Mouse (Mus musculus) common myeloid progenitor, adult 5-6 weeks (primary cell): Measurements from ENCODE around the gene Tmcc2. TPM values are rescaled to one million over a fixed set of nuclear protein-coding genes. Genes with fewer than 3 reads are reported as not detected.

Source experiments
- ATAC-seq: replicated peaks from 2 replicates; pipeline ENCODE4 v1.8.0; 2016; ENCODE audit warnings: low read depth, mild to moderate bottlenecking, moderate TSS enrichment, inconsistent platforms; ENCODE audit not compliant: poor library complexity, severe bottlenecking
- total RNA-seq: library from RNA; stranded (forward); fragments of 200-1000, 187-1606 nt; gene quantifications from 2 replicates; pipeline ENCODE4 v1.2.3, GENCODE M21; 2017

The Tmcc2 gene
- total RNA-seq, 1 experiment from 2014 or later, result 14.4 TPM

DNA sequence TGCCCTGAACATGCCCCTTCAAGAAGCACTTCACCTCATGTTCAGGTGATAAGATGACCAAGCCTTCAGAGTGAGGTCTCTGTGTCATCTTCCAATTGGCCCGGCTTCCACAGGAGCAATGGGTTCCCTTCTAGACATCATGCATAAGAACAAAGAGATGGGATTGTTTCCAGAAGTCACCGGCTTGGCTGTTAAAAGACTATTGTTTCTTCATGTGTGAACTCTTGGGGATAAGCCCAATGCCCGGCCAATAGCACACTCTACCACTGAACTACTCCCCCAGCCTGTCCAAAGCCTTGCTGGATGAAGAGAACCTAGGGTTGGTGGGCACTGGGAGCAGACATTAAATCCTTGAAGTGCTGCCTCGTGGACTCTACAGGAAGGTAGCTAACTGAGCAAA, 45.6 kb downstream of the Tmcc2 start:
- no peak for ATAC-seq

DNA sequence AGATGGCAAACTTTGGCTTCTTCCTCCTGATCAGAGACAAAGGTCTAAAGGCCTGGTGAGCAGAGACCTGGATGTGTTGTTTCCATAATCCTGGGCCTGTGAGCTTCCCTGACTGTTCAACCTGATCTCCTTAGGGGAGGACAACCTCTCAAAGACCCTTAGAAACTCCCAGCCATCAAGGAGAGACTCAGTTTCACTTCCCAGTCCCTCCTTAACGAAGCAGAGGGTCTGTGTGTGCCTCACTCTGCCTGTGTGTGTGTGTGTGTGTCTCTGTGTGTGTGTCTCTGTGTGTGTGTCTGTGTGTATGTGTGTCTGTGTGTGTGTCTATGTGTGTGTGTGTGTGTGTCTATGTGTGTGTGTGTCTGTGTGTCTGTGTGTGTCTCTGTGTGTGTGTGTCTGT, 47.4 kb downstream of the Tmcc2 start:
- no peak for ATAC-seq

DNA sequence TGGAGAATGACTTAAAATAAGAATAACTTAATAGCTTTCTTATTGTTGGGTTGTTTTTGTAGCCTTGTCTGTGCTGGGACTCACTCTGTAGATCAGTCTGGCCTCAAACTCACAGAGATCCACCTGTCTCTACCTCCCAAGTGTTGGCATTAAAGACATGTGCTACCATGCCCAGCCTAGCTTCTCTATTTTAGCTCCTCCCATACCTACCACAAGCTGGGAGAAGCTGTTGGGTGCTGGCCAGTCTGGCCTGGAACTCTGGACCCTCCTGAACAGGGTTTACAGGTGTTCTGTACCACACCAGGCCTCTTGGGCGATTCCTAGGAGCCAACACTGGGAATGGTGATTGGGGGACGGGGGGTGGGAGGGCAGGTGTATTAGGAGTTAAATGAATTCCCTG, 47.9 kb downstream of the Tmcc2 start:
- no peak for ATAC-seq

DNA sequence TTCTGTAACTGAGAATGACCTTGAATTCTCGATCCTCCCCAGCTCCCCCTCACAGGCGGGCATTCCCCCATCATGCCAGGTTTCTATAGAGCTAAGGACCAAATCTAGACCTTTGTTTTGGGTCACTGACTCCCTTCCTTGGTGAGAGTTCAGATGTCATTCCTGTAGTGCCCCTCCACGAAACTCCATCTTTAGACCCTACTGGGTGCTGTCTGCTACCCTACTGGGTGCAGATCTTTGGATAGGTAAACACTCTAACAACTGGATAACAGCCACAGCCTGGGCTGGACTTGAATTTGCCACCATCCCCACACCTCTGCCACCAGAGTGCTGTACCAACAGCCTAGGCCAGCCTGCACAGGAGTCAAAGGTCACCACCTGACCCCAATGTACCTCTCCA, 48.6 kb downstream of the Tmcc2 start:
- no peak for ATAC-seq

DNA sequence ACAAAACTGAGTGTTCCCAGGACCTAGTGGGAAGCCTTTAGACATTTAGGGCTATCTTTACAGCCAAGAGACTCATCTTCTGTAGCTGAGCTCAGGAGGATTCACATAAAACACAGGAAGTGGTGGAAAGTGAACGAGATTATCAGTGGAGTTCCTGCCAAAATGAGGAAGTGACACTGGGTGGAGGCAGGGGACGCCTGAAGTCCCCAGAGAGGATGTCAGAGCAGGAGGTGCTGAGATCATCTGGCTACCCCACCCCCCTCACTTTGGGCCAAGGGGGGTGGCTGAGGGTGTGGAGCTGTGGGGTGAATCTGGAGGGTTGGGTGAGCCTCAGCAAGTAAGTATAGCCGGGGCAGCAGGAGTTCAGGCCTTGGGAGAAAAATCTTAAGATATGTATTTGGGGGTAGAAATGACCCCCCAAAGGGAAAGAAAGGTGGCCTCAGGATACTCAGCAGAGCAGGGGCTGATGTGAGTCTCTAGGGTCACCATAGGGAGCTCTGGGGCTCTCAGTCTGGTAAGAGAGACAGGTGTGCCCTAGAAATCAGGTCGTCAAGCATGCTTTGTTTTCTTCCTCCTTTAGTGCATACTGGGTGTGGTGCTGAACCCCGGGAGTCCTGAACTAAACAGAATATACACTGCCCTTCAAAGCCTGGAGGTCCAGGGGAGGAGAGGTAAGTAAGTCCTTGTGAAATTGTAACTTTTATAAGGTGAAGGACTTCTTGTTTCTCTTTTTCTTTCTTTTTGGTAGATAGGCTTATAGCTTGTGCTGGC, 49.2 kb downstream of the Tmcc2 start:
- ATAC-seq, result peak; percentile 97

DNA sequence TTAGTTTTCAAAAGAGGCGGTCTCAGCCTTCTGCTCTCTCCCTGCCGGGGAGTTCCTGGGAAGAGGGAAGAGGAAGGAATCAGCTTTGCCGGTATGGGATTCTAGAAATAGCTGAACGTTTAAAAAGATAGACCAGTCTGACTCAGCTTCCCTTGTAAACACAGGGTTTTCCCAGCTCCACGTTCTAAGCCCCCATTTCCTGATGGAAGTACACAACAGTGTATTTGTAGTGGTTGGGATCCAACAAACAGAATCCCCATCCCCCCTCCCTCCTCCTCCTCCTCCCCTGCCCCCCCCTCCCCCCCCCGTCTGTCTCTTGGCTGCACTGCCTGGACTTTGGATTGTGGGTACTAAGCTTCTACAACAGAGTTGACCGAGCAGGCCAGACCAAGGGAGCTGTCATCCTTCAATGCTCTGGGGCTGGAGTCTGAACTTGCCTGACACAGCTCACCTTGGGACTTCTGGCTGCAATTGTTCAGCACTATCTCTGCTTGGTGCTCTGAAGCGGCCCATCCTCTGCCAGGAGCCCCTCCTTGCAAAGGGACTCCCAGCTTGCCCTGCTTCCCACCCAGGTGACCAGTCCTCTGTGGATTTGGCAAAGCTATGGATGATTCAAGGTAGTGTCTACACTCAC, 52.9 kb downstream of the Tmcc2 start:
- no peak for ATAC-seq

DNA sequence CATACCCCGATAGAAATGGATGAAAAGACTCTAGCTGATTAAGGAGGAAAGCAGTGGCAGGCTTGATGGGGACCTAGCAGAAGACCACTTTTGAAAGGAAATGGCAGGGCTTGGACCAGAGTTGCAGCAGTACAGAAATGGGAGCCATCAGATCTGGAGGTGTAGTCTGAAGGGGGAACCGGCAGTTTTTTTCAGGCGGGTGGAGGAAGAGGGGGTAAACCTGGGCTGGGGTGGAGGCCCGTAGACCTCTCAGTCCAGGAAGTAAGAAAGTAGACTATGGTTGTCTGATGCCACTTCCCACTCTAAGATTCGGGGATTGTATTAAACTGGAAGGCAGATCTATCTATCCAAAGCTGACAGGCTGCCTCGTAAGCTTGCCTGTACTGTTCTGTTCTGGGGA, 54.2 kb downstream of the Tmcc2 start:
- 0 out of 2 replicates have a peak, but pooled peaks have one; percentile 19 for ATAC-seq

DNA sequence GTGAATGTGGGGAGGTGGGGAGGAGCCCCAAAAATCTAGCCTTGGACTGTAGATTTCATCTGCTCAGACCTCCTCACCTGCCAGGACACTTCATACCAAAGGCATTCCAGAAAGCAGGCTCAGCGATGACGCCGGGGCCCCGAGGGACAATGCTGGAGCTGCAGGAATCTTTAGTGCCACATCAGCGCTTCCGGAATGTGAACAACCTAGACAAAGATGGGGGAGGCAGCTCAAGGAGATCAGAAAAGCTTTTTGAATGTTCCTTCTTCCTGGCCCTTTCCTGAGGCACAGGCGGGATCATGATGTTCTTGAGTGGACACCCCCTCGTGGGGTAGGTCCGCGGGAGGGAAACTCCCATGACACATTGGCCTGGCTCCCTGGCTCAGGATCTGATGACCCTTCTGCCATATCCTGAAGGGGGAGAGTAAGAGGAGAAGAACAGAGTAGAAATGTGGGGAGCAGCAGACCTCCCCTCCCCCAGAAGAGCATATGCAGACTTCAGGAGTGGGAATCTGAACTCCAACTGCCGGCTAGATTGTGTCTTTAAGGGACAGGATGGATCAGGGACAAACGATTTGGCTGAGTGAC, 55.6 kb downstream of the Tmcc2 start:
- no peak for ATAC-seq

DNA sequence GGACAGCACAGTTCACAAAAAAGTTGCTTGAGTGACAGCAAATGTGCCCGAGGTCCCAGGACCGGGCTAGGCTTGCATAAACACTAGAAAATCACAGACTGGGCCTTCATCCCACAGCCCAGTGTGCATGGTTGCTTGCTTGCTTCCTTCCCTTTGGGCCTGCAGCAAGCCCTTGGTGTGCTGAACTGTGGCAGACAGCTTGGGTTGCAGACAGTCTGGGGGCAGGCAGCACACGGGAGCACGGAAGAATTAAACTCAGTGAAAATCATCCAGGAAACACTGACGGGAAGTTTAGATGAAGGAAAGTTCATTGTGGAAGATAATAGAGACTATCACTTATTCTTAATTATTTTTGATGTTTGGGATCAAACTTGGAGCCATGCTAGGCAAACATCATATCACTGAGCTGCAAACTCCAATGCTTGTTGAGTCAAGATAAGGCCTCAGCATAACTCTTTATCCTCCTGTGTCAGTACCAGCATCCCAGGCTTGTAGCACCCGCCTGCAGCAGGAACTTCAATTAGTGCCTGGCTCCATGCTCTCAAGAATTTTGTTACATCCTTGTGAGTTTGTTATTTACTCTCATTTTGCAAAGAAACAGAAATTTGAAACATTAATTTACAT, 56.8 kb downstream of the Tmcc2 start:
- no peak for ATAC-seq

DNA sequence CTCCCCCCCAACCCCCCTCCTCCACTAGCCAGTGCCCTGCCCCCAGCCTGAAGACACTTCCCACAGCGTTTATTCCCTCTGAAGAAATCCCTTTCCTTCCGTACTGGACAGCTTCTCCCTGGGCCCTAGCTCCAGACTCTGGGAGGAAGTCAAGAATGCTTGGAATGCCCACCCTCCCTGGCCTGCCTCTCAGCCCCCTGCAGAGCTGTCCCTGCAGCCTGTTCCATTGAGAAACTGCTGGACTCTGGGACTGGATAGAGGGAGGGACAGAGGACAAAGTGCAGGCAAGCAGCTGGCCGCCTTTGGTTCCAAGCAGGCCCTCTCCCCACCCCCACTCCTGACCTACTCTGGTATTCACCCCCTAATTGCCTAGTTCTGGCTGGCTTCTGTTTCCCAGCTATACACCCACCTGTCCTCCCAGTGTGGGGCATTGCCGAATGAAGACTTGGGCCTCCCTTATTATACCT, 57.4 kb downstream of the Tmcc2 start:
- ATAC-seq, result no peak

DNA sequence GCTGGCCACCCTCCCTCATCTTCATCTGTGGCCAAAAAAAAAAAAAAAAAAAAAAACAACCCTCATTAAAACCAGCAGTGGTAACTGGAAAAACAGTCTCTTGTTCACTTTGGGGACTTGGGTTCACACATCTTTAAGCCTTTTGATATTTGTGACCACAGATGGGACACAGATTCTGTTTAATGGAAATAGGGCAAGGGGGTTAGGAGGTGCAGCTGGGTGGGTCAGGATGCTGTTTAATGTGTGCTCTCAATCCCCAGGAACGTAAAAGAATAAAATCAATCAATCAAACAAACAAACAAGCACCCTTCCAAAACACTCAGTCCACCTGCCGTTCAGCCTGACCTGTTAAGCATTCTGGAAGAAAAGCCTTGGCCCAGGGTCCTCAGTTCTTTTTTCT, 57.9 kb downstream of the Tmcc2 start:
- ATAC-seq, result no peak

DNA sequence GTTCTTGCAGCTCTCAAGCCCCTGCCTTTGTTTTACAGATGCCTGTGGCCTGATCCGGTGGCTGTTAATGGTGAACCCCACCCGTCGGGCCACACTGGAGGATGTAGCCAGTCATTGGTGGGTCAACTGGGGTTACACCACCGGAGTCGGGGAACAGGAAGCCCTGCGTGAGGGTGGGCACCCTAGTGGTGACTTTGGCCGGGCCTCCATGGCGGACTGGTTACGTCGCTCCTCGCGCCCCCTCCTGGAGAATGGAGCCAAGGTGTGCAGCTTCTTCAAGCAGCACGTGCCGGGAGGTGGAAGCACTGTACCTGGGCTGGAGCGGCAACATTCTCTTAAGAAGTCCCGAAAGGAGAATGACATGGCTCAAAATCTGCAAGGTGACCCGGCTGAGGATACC, 59.8 kb downstream of the Tmcc2 start:
- no peak for ATAC-seq

DNA sequence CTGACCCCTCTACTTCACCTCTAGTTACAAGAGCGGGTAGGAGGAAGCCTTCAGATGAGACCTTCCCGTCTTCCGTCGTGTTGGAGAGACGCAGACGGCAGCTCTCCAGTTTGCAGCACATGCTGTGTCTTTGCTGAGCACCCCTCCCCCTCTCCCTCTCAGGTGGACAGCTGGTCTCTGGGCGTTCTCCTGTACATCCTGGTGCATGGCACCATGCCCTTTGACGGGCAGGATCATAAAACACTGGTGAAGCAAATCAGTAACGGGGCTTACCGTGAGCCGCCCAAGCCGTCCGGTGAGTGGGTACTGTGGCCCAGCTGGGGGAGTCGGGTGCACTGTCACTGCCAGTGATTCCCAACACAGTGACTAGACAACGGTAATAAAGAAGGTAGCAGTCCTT, 60.7 kb downstream of the Tmcc2 start:
- no peak for ATAC-seq

DNA sequence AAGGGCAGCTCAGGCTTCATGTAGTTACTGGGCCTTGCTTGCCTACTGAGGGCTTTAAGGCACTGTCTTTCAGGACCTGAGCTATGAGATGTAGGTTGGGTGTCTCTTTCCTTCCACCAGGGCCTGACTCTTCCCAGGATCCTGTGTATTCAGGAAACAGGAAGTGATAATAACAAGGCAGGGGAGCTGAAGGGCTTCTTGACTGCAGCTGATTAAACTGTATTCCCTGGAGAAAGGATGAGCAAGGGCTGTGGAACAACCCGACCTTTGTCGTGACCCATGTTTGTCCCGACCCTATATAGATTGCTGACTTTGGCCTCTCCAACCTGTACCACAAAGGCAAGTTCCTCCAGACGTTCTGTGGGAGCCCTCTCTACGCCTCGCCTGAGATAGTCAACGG, 61.4 kb downstream of the Tmcc2 start:
- ATAC-seq, result no peak

DNA sequence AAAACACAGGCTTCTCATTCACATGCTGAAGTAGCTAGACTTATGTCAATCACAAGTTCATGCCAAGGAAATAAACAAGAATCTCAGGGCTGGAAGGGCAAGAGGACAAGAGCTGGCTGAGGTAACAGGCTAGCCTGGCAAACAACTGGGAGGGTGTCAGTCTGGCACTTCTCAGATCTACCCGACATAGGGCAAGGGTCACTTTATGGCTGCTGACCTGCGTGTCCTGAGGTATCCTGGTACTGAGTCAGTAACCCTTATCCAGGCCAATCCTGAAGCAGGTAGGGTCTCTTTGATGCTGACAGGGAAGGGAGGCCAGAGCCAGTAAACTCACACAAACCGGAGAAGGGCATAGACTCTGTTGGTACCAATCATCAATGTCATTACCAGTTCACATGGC, 62.5 kb downstream of the Tmcc2 start:
- ATAC-seq, result no peak

DNA sequence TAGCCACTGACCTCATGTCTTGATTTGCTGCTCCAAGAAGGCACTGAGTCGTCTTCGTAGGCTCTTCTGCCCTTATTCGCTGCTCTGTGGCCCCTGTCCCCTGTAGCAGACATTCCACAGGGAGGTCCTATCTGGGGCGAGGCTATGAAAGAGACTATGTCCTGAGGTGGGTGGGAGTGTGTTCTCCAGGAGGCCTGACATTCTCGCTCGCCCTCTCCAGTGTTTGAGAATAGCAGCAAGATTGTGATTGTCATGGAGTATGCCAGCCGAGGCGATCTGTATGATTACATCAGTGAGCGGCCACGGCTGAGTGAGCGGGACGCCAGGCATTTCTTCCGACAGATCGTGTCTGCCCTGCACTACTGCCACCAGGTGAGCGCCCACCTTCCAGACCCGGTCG, 63.6 kb downstream of the Tmcc2 start:
- ATAC-seq, result no peak

DNA sequence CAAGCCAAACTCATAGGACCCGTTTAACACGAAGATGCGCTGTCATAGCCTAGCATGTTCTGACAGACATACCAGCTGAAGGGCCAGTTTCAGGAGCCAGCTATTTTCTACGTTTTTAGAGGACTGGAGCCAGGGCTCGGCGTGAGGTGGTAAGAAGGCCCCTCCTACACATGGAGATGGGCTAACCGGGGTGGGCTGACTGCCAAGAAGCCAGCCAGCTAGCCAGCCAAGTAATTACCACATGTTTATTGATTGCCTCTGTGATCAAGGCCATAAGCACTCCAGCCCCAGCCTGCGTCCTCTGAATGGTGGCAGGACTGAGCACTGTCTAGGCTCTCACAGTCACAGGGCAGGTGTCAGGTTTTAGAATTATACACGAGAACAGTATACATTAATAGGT, 64.3 kb downstream of the Tmcc2 start:
- ATAC-seq, result no peak

DNA sequence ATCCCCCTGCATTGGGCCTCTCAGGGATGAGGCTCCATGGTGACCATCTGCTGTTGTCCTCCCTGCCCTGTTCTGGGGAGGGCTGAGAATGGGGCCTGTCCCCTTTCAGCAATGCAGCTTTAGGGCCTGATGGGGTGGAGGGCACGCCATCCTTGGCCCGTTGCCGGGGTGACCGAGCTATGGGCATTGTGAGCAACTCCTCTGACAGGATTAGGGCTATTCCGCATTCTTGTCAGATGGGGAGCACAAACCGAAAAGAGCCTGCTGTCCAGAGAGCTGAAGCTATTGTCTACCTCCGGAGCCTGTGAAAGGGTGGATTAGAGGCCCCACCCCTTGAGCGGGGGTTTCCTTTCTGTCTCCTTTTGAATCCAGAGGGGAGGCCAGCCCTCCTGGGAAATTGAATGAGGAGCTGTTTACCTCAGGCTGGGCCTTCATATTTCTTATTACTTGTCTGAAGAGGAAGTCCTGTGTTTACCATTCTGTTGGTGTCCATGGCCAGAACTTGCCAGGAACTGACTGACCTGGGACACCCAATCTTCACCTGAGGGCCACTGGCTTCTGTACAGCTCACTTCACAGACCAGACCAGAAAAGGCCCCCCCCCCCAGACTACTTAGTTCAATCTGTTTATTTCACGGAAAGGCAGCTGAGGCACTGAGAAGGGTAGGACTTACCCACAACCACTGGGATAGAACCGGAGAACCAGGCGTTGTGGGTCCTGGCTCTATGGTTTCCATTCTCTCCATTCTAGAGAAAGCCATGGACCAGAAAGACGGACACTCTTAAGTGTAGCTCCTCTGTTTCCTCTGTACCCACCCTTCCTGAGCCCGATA, 68.2 kb downstream of the Tmcc2 start:
- ATAC-seq, result no peak

DNA sequence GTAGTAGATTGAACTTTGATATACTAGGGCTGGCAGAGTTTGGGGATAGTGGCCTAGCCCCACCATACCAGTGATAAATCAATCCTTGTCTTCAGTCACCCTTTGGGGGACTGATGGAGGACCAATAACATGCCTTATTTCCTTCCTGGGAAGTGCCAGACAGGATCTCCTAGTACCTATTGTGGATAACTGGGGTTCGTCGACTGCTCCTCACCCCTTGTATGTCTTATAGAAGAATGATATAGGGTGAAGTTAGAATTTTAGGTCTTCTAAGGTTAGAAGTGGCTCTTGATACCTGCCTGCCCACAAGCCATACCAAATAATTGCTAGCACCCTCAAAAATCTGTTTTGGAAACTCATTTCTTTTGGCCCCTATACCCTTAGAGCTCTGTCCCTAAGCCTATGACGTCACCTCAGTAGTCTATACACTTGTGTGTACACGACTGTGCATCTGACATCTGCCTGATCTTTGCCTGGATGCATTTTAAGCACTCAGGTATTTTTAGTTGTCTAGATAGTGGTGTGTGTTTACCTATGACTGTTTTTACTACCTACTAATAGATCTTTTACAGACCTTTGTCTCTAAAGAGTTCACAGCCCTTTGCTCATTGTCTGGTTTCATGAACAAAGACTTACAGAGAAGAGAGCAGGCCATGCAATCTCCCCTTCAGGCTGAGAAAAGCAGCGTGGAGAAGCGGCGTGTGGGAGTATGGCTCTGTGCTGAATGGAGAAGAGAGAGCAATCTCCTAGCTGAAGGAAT, 69.1 kb downstream of the Tmcc2 start:
- ATAC-seq, result no peak
